Mouse (Mus musculus) liver, embryonic 15.5 days (tissue): ENCODE results near the gene Gm49601. TPM values are rescaled to one million over a fixed set of nuclear protein-coding genes. Genes with fewer than 3 reads are reported as not detected.

Experiments used
- ATAC-seq: fragments of 200-750 bp; cut with Nextera tagmentation; 2 replicates; pipeline ENCODE4 v1.8.0; 2017; ENCODE audit warnings: moderate number of reproducible peaks, mild to moderate bottlenecking, moderate library complexity; ENCODE audit not compliant: insufficient read depth
- H3K27ac ChIP-seq: fragments of 300-500 bp; sonication (generic); replicated peaks from 2 replicates; pipeline ENCODE4 v1.5.1; 2015; ENCODE audit warnings: mild to moderate bottlenecking, inconsistent platforms
- H3K27me3 ChIP-seq: fragments of 300-500 bp; sonication (generic); 2 replicates; pipeline ENCODE4 v1.6.1; 2015; ENCODE audit warnings: mild to moderate bottlenecking, inconsistent platforms
- H3K36me3 ChIP-seq: fragments of 300-500 bp; sonication (generic); replicated peaks from 2 replicates; pipeline ENCODE4 v1.6.1; 2015; ENCODE audit warnings: moderate library complexity, mild to moderate bottlenecking, inconsistent platforms
- H3K4me1 ChIP-seq: fragments of 300-500 bp; sonication (generic); replicated peaks from 2 replicates; pipeline ENCODE4 v1.6.1; 2015; ENCODE audit warnings: inconsistent platforms
- H3K4me2 ChIP-seq: fragments of 300-500 bp; sonication (generic); 2 replicates; pipeline ENCODE4 v1.6.1; 2015; ENCODE audit warnings: moderate library complexity, mild to moderate bottlenecking, inconsistent platforms
- H3K4me3 ChIP-seq: fragments of 300-500 bp; sonication (generic); replicated peaks from 2 replicates; pipeline ENCODE4 v1.5.1; 2015; ENCODE audit warnings: mild to moderate bottlenecking, inconsistent platforms
- H3K9ac ChIP-seq: fragments of 300-500 bp; sonication (generic); 2 replicates; pipeline ENCODE4 v1.6.1; 2015; ENCODE audit warnings: moderate library complexity, mild to moderate bottlenecking, inconsistent platforms
- H3K9me3 ChIP-seq: fragments of 300-500 bp; sonication (generic); replicated peaks from 2 replicates; pipeline ENCODE4 v1.6.1; 2016; ENCODE audit warnings: inconsistent platforms
- WGBS: fragments of 180-500 bp; shearing (Covaris S2); methylation state at CpG from one replicate; pipeline ENCODE4 v1.1.7; 2015; ENCODE audit warnings: mixed read lengths; ENCODE audit not compliant: insufficient replicate concordance; 5-methylcytosine and 5-hydroxymethylcytosine counted together
- polyA plus RNA-seq: library from polyadenylated mRNA; unstranded; fragments of >200 nt; fragmentation: Nextera tagmentation; extraction: Ambion mirVana; gene quantifications from 2 replicates; pipeline ENCODE4 v1.2.1, GENCODE M21; 2015

The Gm49601 gene
- polyA plus RNA-seq, 1 experiment from 2014 or later = 0.39 TPM

- 50% methylated on average over 8 of the region's 8 CpGs for WGBS
- no peak overlapping the region for H3K27ac ChIP-seq
- peaks cover 22% of the 10 kb centered on the region for H3K27me3 ChIP-seq
- no peak overlapping the region for H3K4me2 ChIP-seq
- no peak for ATAC-seq
- H3K36me3 ChIP-seq = no peaks in the 10 kb centered on the region
- H3K4me1 ChIP-seq = no peaks in the 10 kb centered on the region
- H3K9me3 ChIP-seq = no peaks in the 10 kb centered on the region
- no peak overlapping the region for H3K9ac ChIP-seq
- H3K4me3 ChIP-seq = no peak overlapping the region
These were observed 21.9 kb downstream of the Gm49601 start for GRCm38 (mm10) chr16:18604267-18604701.

GRCm38 (mm10) chr16:18601447-18601846 is 24.8 kb downstream of the Gm49601 start:
- H3K4me2 ChIP-seq = no peak overlapping the region
- no peaks in the 10 kb centered on the region for H3K9me3 ChIP-seq
- H3K4me1 ChIP-seq = no peaks in the 10 kb centered on the region
- H3K36me3 ChIP-seq = no peaks in the 10 kb centered on the region
- H3K27ac ChIP-seq = no peak overlapping the region
- 69% methylated on average over 7 of the region's 7 CpGs for WGBS
- no peak for ATAC-seq
- H3K9ac ChIP-seq = no peak overlapping the region
- H3K4me3 ChIP-seq = no peak overlapping the region
- H3K27me3 ChIP-seq = peaks cover 14% of the 10 kb centered on the region

- Histone ChIP-seq H3K4me3 (no peak overlapping the region), H3K4me1 (no peaks in the 10 kb centered on the region), H3K9me3 (no peaks in the 10 kb centered on the region), H3K9ac (no peak overlapping the region), H3K27me3 (peaks cover 40% of the 10 kb centered on the region), H3K36me3 (no peaks in the 10 kb centered on the region), H3K27ac (no peak overlapping the region), H3K4me2 (no peak overlapping the region)
- 25% methylated on average over 3 of the region's 3 CpGs for WGBS
- no peak for ATAC-seq
These were observed 28.2 kb downstream of the Gm49601 start for GRCm38 (mm10) chr16:18598006-18598405.

- Histone ChIP-seq H3K9me3 (no peaks in the 10 kb centered on the region), H3K27ac (no peak overlapping the region), H3K4me1 (peaks cover 6% of the 10 kb centered on the region), H3K4me2 (no peak overlapping the region), H3K9ac (no peak overlapping the region), H3K4me3 (no peak overlapping the region), H3K27me3 (peaks cover 54% of the 10 kb centered on the region), H3K36me3 (no peaks in the 10 kb centered on the region)
- ATAC-seq = no peak
- 49% methylated on average over 5 of the region's 5 CpGs for WGBS
These were observed 30.0 kb downstream of the Gm49601 start for GRCm38 (mm10) chr16:18596255-18596654.

GRCm38 (mm10) chr16:18593930-18594329 is 32.3 kb downstream of the Gm49601 start:
- H3K36me3 ChIP-seq = no peaks in the 10 kb centered on the region
- ATAC-seq = no peak
- no peaks in the 10 kb centered on the region for H3K9me3 ChIP-seq
- H3K4me3 ChIP-seq = no peak overlapping the region
- peaks cover 18% of the 10 kb centered on the region for H3K4me1 ChIP-seq
- no peak overlapping the region for H3K4me2 ChIP-seq
- H3K27me3 ChIP-seq = peaks cover 78% of the 10 kb centered on the region
- WGBS = 57% methylated on average over 2 of the region's 2 CpGs
- no peak overlapping the region for H3K27ac ChIP-seq
- no peak overlapping the region for H3K9ac ChIP-seq

- Histone ChIP-seq H3K27ac (no peak overlapping the region), H3K27me3 (peaks cover 93% of the 10 kb centered on the region), H3K9ac (no peak overlapping the region), H3K4me3 (peak overlapping the region; percentile 17; the same call in 1 of the 2 replicates), H3K9me3 (no peaks in the 10 kb centered on the region), H3K4me1 (peaks cover 28% of the 10 kb centered on the region), H3K4me2 (peak overlapping the region; percentile 35), H3K36me3 (no peaks in the 10 kb centered on the region)
- 4% methylated on average over 59 of the region's 59 CpGs for WGBS
- no peak for ATAC-seq
These were observed 34.9 kb downstream of the Gm49601 start for GRCm38 (mm10) chr16:18591047-18592018.

- Histone ChIP-seq H3K9ac (no peak within 1 kb of the TSS), H3K4me3 (peak within 1 kb of the TSS; percentile 42), H3K36me3 (no peaks in the 10 kb centered on the region), H3K27ac (no peak within 1 kb of the TSS), H3K9me3 (no peaks in the 10 kb centered on the region), H3K4me2 (peak within 1 kb of the TSS; percentile 58), H3K4me1 (peaks cover 32% of the 10 kb centered on the region), H3K27me3 (peaks cover 97% of the 10 kb centered on the region)
- ATAC-seq = no peak
- WGBS = 1% methylated on average over 48 of the region's 48 CpGs
These were observed 36.1 kb downstream of the Gm49601 start, which contains the start of gene Tbx1 for GRCm38 (mm10) chr16:18589804-18590790. TSS of gene Tbx1 (minus strand) at chr16:18590671.

GRCm38 (mm10) chr16:18589080-18589621 is 37.1 kb downstream of the Gm49601 start:
- 18% methylated on average over 9 of the region's 9 CpGs for WGBS
- Histone ChIP-seq H3K36me3 (no peaks in the 10 kb centered on the region), H3K4me3 (0 out of 2 replicates have a peak overlapping the region, but pooled peaks have one; percentile 42)

GRCm38 (mm10) chr16:18588738-18589055 is 37.5 kb downstream of the Gm49601 start:
- no peak overlapping the region for H3K27ac ChIP-seq
- H3K4me3 ChIP-seq = no peak overlapping the region
- H3K9ac ChIP-seq = no peak overlapping the region
- H3K4me2 ChIP-seq = no peak overlapping the region
- no peaks in the 10 kb centered on the region for H3K36me3 ChIP-seq
- 4% methylated on average over 31 of the region's 31 CpGs for WGBS
- peaks cover 97% of the 10 kb centered on the region for H3K27me3 ChIP-seq
- H3K9me3 ChIP-seq = no peaks in the 10 kb centered on the region
- no peak for ATAC-seq
- peaks cover 32% of the 10 kb centered on the region for H3K4me1 ChIP-seq

More at GRCm38 (mm10) chr16:18589080-18589621, 37.1 kb downstream of the Gm49601 start:
- Histone ChIP-seq H3K4me1 (peaks cover 32% of the 10 kb centered on the region), H3K27ac (no peak overlapping the region), H3K9me3 (no peaks in the 10 kb centered on the region), H3K4me2 (0 out of 2 replicates have a peak overlapping the region, but pooled peaks have one; percentile 58), H3K27me3 (peaks cover 97% of the 10 kb centered on the region), H3K9ac (no peak overlapping the region)
- ATAC-seq = no peak

- WGBS = 3% methylated on average over 57 of the region's 57 CpGs
- Histone ChIP-seq H3K27ac (no peak overlapping the region), H3K9me3 (no peaks in the 10 kb centered on the region), H3K27me3 (peaks cover 97% of the 10 kb centered on the region), H3K36me3 (no peaks in the 10 kb centered on the region), H3K9ac (no peak overlapping the region), H3K4me1 (peaks cover 32% of the 10 kb centered on the region), H3K4me2 (no peak overlapping the region), H3K4me3 (peak overlapping the region; percentile 12)
- ATAC-seq = no peak
These were observed 38.1 kb downstream of the Gm49601 start for GRCm38 (mm10) chr16:18587847-18588737.
